ENCODE assay signal across 9 mouse cellular contexts in genomic region chr15:98809390-98809789, GRCm38 (mm10). TPM values are rescaled to one million over a fixed set of nuclear protein-coding genes. Genes with fewer than 3 reads are reported as not detected.
DNase-seq lines count a peak whose midpoint lies in the region; ATAC-seq and TF ChIP-seq lines count a peak whose summit lies in the region.
"Had no signal": no experiment of that assay in that cellular context is flagged by ENCODE, and none has a peak within 500 bp of the region (broad histone marks: within the 10 kb centered on the region; RNA-seq: fewer than 3 reads in every experiment).

Gene Ddn (minus strand): TSS chr15:98809490.

- peak within 1 kb of the TSS; percentile 36; the same call in 1 of the 2 replicates for H3K4me3 ChIP-seq in forebrain, embryonic 14.5 days (ENCODE audit: low read depth, low read length)
- no peak within 1 kb of the TSS for H3K4me3 ChIP-seq in myocyte

- no peaks in the 10 kb centered on the region for H3K79me2 ChIP-seq in myocyte (ENCODE audit: control insufficient read depth, insufficient read depth)

- no peak within 1 kb of the TSS for H3K27ac ChIP-seq in forebrain, embryonic 14.5 days (ENCODE audit: low read depth, low read length)

- TF ChIP-seq POLR2A in myocyte (IDR thresholded peaks at IDR 0.05; ENCODE audit: insufficient read length, low read depth) = no peak

- no peak for ATAC-seq in forebrain, embryonic 14.5 days

- H3K9me3 ChIP-seq in forebrain, embryonic 14.5 days (replicated peaks; ENCODE audit: control insufficient read depth, low read length) = no peaks in the 10 kb centered on the region

- WGBS in forebrain, embryonic 14.5 days = 46% methylated on average over 3 of the region's 3 CpGs

- peaks cover 6% of the 10 kb centered on the region; the same call in 1 of the 2 replicates for H3K4me1 ChIP-seq in forebrain, embryonic 14.5 days (ENCODE audit: control insufficient read depth, insufficient read depth, low read length)

- peaks cover 63% of the 10 kb centered on the region for H3K27me3 ChIP-seq in forebrain, embryonic 14.5 days (replicated peaks; ENCODE audit: control insufficient read depth, insufficient read depth, low read length)
- peaks cover 21% of the 10 kb centered on the region for H3K27me3 ChIP-seq in myocyte (ENCODE audit: control insufficient read depth, insufficient read depth, insufficient read length)

- no peak within 1 kb of the TSS; the same call in 1 of the 2 replicates for H3K9ac ChIP-seq in forebrain, embryonic 14.5 days (ENCODE audit: low read length)

- peak within 1 kb of the TSS; percentile 65 for H3K4me2 ChIP-seq in forebrain, embryonic 14.5 days (ENCODE audit: low read length)
- H3K4me2 ChIP-seq in myocyte (ENCODE audit: low read depth) = peak within 1 kb of the TSS; percentile 61

- H3K36me3 ChIP-seq in forebrain, embryonic 14.5 days (ENCODE audit: control insufficient read depth, insufficient read depth, low read length) = peaks cover 23% of the 10 kb centered on the region
- H3K36me3 ChIP-seq in myocyte (ENCODE audit: control insufficient read depth, insufficient read depth) = peaks cover 20% of the 10 kb centered on the region

- no peak within 1 kb of the TSS for H3ac ChIP-seq in myocyte (ENCODE audit: control insufficient read depth, insufficient read length)

- no peak for DNase-seq in left cerebral cortex, adult 18-20 months (ENCODE audit: low spot score in 2 of 2)
- no peak for DNase-seq in left cerebral cortex, adult 9 months (ENCODE audit: low spot score in 2 of 2)
- no peak for DNase-seq in forebrain, embryonic 14.5 days (ENCODE audit: low spot score)
- no peak for DNase-seq in layer of hippocampus, postnatal 14 days (ENCODE audit: low spot score in 2 of 2)
- no peak for DNase-seq in spleen, postnatal 10 days (ENCODE audit: low spot score in 2 of 2)
- no peak for DNase-seq in thymus, adult 18-20 months
- DNase-seq in cerebellum, postnatal 25 days = no peak
- DNase-seq: thymus, postnatal 14 days had no signal

TF ChIP-seq in myocyte, 11 proteins besides CTCF, POLR2A, EP300 and RAD21:
- TF ChIP-seq E2F4 (IDR thresholded peaks at IDR 0.05; ENCODE audit: insufficient read depth) (no peak), MYOD1 (IDR thresholded peaks at IDR 0.05; ENCODE audit: control insufficient read depth in 1 of 3, insufficient read length in 2 of 3, low read depth in 2 of 3) (no peak), TCF12 (IDR thresholded peaks at IDR 0.05; ENCODE audit: insufficient read depth, poor library complexity, severe bottlenecking) (no peak), USF1 (IDR thresholded peaks at IDR 0.05; ENCODE audit: low read depth) (no peak), POLR2AphosphoS2 (IDR thresholded peaks at IDR 0.05; ENCODE audit: insufficient read length, low read depth) (no peak), MYOG (IDR thresholded peaks at IDR 0.05; ENCODE audit: control insufficient read depth in 1 of 3, insufficient read depth in 1 of 3, insufficient read length in 2 of 3, low read depth in 2 of 3) (no peak), SRF (IDR thresholded peaks at IDR 0.05; ENCODE audit: control insufficient read depth, insufficient read length, low read depth) (no peak), MAX (IDR thresholded peaks at IDR 0.05; ENCODE audit: low read depth) (no peak), TCF3 (IDR thresholded peaks at IDR 0.05; ENCODE audit: insufficient read length, low read depth) (no peak), CEBPB (IDR thresholded peaks at IDR 0.05; ENCODE audit: insufficient read depth, poor library complexity, severe bottlenecking) (no peak), REST (IDR thresholded peaks at IDR 0.05; ENCODE audit: insufficient read depth, insufficient read length) (no peak)

RNA-seq across cellular contexts. Expression of gene Ddn, which starts in this region (rescaled TPM):
- total RNA-seq in left cerebral cortex, adult 18-20 months (2021) = 100 to 1,000 TPM; 778 to 797 TPM
- polyA plus RNA-seq in forebrain, embryonic 14.5 days (2014; fragmentation: Nextera tagmentation; extraction: Ambion mirVana) = 0.33 and 0.57 TPM in 2 replicates
- total RNA-seq in layer of hippocampus, postnatal 14 days (2021) = 100 to 1,000 TPM; 747 to 793 TPM
- polyA plus RNA-seq in myocyte (2012; fragmentation: generic; extraction: Trizol) = 0.11 TPM
